Mouse (Mus musculus): ENCODE data around the gene Ltc4s. TPM values are rescaled to one million over a fixed set of nuclear protein-coding genes. Genes with fewer than 3 reads are reported as not detected.
A peak's percentile ranks its signal among the peaks of the same experiment; 100 is the strongest.

Gene Ltc4s
- total and polyA plus RNA-seq, 3 experiments, result 0.47 to 2.0 (median 1.4) TPM

DNA sequence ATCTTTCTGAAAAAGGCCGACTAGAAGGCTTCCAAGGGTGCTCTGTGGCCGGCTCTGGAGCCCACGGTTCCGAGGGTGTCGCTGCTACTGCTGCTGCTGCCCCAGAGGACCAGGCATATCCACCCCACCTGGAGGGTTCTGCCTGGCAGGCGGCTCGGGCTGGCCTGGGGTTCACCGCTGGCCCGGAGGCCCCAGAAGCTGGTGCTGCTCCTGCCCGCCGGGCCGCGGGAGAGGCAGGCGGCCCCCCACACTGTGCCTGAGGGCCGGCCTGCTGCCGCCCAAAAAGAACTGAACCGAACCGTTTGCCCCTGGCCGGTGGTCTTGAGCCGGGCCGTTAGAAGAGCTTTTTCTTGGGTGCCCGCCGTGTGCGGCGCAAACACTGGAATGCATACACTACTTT is 3.8 kb downstream of the Ltc4s start:
- no peak overlapping the region for H3K4me2 ChIP-seq (ENCODE audit: insufficient read depth, low read depth, poor library complexity, severe bottlenecking)
- H3K27me3 ChIP-seq (replicated peaks), result no peaks in the 10 kb centered on the region
- H3K9me3 ChIP-seq (replicated peaks; ENCODE audit: low read length), result no peaks in the 10 kb centered on the region
- in situ Hi-C loops (cut with MboI; ENCODE audit: low pct_ligation_motif_present, low pct_unique_long_range_greater_than_20kb, low sequenced_read_pairs), result no loop called here
- no peak overlapping the region for H3K9ac ChIP-seq (ENCODE audit: insufficient read depth, low read depth)
- dilution Hi-C loops (cut with MboI; ENCODE audit: extremely low pct_ligation_motif_present, extremely low pct_unique_long_range_greater_than_20kb, low sequenced_read_pairs), result no loop called here
- H3K79me2 ChIP-seq (replicated peaks; ENCODE audit: control insufficient read depth, extremely low read depth, insufficient read depth, poor library complexity, severe bottlenecking), result no peaks in the 10 kb centered on the region
- no peak for DNase-seq (ENCODE audit: extremely low read depth)
- TF ChIP-seq USF2 (conservative IDR thresholded peaks at IDR 0.05; ENCODE audit: low read depth, low read length) (no peak), ELF1 (IDR thresholded peaks at IDR 0.05; ENCODE audit: low read depth, low read length) (no peak), POLR2A (IDR thresholded peaks at IDR 0.05; ENCODE audit: low read depth, low read length) (no peak)
- H3K4me1 ChIP-seq (ENCODE audit: control insufficient read depth in 1 of 2, insufficient read depth in 2 of 2), result peaks cover 17 to 48% of the 10 kb centered on the region in 2 experiments
- no peak overlapping the region for H3K4me3 ChIP-seq (replicated peaks in 1 of 3; ENCODE audit: low read depth in 2 of 3, low read length in 2 of 3, poor library complexity in 1 of 3)
- H3K36me3 ChIP-seq (replicated peaks in 1 of 2; ENCODE audit: control insufficient read depth in 1 of 2, insufficient read depth in 1 of 2, low read length in 1 of 2), result peaks cover 42 to 62% of the 10 kb centered on the region in 2 experiments
- no peak overlapping the region for H3K27ac ChIP-seq (ENCODE audit: insufficient read depth, low read depth)

DNA sequence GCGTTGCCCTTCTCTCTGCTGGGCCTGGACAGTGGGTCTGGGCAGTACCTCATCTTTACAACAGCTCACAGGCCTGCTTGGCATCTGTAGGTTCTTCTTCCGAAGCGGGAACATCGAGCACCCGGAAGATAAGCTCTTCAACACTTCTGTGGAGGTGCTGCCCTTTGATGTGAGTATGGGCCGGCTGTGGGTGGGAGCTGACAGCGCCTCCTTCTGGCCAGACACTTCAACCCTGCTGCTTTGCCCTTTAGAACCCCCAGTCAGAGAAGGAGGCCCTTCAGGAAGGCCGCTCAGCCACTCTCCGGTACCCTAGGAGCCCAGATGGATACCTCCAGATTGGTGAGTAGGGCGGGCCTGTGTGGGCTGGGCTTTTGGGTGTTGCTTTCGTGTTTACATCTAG is 4.4 kb downstream of the Ltc4s start:
- dilution Hi-C loops (cut with MboI; ENCODE audit: extremely low pct_ligation_motif_present, extremely low pct_unique_long_range_greater_than_20kb, low sequenced_read_pairs) (no loop called here), in situ Hi-C loops (cut with MboI; ENCODE audit: low pct_ligation_motif_present, low pct_unique_long_range_greater_than_20kb, low sequenced_read_pairs) (no loop called here)
- Histone ChIP-seq H3K27me3 (replicated peaks) (no peaks in the 10 kb centered on the region), H3K9me3 (replicated peaks; ENCODE audit: low read length) (no peaks in the 10 kb centered on the region), H3K36me3 (replicated peaks in 1 of 2; ENCODE audit: control insufficient read depth in 1 of 2, insufficient read depth in 1 of 2, low read length in 1 of 2) (peaks cover 42 to 62% of the 10 kb centered on the region in 2 experiments), H3K4me3 (replicated peaks in 1 of 3; ENCODE audit: low read depth in 2 of 3, low read length in 2 of 3, poor library complexity in 1 of 3) (no peak overlapping the region), H3K79me2 (replicated peaks; ENCODE audit: control insufficient read depth, extremely low read depth, insufficient read depth, poor library complexity, severe bottlenecking) (no peaks in the 10 kb centered on the region), H3K27ac (ENCODE audit: insufficient read depth, low read depth) (no peak overlapping the region), H3K4me2 (ENCODE audit: insufficient read depth, low read depth, poor library complexity, severe bottlenecking) (no peak overlapping the region), H3K9ac (ENCODE audit: insufficient read depth, low read depth) (no peak overlapping the region), H3K4me1 (ENCODE audit: control insufficient read depth in 1 of 2, insufficient read depth in 2 of 2) (peaks cover 18 to 51% of the 10 kb centered on the region in 2 experiments)
- DNase-seq (ENCODE audit: extremely low read depth), result no peak
- TF ChIP-seq RAD21 (IDR thresholded peaks at IDR 0.05; ENCODE audit: low read depth, low read length) (peak; percentile 26), POLR2AphosphoS2 (IDR thresholded peaks at IDR 0.05; ENCODE audit: low read depth, low read length) (no peak), SMC3 (IDR thresholded peaks at IDR 0.05; ENCODE audit: low read depth, low read length) (peak; percentile 55), CTCF (conservative IDR thresholded peaks at IDR 0.05 in 1 of 2, IDR thresholded peaks at IDR 0.05 in 1 of 2; ENCODE audit: low read depth in 2 of 2, low read length in 2 of 2) (peak; percentile 23 to 65; a peak in 3 of 4 replicates)

DNA sequence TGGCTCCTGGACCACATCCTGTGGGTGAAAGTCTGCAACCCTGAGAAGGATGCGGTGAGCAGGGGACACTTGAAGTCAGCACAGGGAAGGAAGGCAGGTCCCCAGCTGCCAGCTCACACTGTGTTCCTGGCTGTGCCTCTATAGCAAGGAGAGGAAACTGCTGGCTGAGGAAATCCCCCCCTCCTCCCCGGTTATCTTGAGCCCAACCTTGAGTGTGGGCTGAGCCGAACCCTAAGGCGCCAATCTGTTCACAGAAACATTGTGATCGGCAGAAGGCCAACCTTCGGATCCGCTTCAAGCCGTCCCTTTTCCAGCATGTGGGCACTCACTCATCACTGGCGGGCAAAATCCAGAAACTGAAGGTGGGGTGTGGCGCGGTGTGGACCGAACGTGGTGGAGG is 5.4 kb downstream of the Ltc4s start:
- Histone ChIP-seq H3K27me3 (replicated peaks) (no peaks in the 10 kb centered on the region), H3K79me2 (replicated peaks; ENCODE audit: control insufficient read depth, extremely low read depth, insufficient read depth, poor library complexity, severe bottlenecking) (no peaks in the 10 kb centered on the region), H3K4me3 (replicated peaks in 1 of 3; ENCODE audit: low read depth in 2 of 3, low read length in 2 of 3, poor library complexity in 1 of 3) (no peak overlapping the region), H3K9me3 (replicated peaks; ENCODE audit: low read length) (no peaks in the 10 kb centered on the region), H3K4me1 (ENCODE audit: control insufficient read depth in 1 of 2, insufficient read depth in 2 of 2) (peaks cover 23 to 51% of the 10 kb centered on the region in 2 experiments), H3K4me2 (ENCODE audit: insufficient read depth, low read depth, poor library complexity, severe bottlenecking) (no peak overlapping the region), H3K27ac (ENCODE audit: insufficient read depth, low read depth) (no peak overlapping the region), H3K9ac (ENCODE audit: insufficient read depth, low read depth) (no peak overlapping the region), H3K36me3 (replicated peaks in 1 of 2; ENCODE audit: control insufficient read depth in 1 of 2, insufficient read depth in 1 of 2, low read length in 1 of 2) (peaks cover 42 to 69% of the 10 kb centered on the region in 2 experiments)
- no peak for TF ChIP-seq MAX (IDR thresholded peaks at IDR 0.05; ENCODE audit: low read length)
- no peak for TF ChIP-seq IRF4 (IDR thresholded peaks at IDR 0.05; ENCODE audit: low read depth, low read length)
- TF ChIP-seq ZKSCAN1 (IDR thresholded peaks at IDR 0.05; ENCODE audit: borderline replicate concordance, low read depth, low read length), result no peak
- no peak for TF ChIP-seq MAZ (IDR thresholded peaks at IDR 0.05; ENCODE audit: low read depth, low read length)
- TF ChIP-seq POLR2AphosphoS2 (IDR thresholded peaks at IDR 0.05; ENCODE audit: low read depth, low read length), result no peak
- no peak for TF ChIP-seq TBP (conservative IDR thresholded peaks at IDR 0.05; ENCODE audit: low read depth, low read length)
- no peak for TF ChIP-seq HCFC1 (IDR thresholded peaks at IDR 0.05; ENCODE audit: low read depth, low read length)
- no peak for TF ChIP-seq TCF12 (IDR thresholded peaks at IDR 0.05; ENCODE audit: low read depth, low read length)
- no peak for TF ChIP-seq CHD2 (IDR thresholded peaks at IDR 0.05; ENCODE audit: low read length)
- TF ChIP-seq ETS1 (conservative IDR thresholded peaks at IDR 0.05; ENCODE audit: low read depth, low read length), result no peak
- TF ChIP-seq RAD21 (IDR thresholded peaks at IDR 0.05; ENCODE audit: low read depth, low read length), result no peak
- no peak for TF ChIP-seq JUN (IDR thresholded peaks at IDR 0.05; ENCODE audit: insufficient read depth, low read depth, low read length)
- TF ChIP-seq USF1 (IDR thresholded peaks at IDR 0.05; ENCODE audit: low read depth, low read length), result no peak
- TF ChIP-seq UBTF (IDR thresholded peaks at IDR 0.05; ENCODE audit: low read depth, low read length), result no peak
- no peak for TF ChIP-seq SMC3 (IDR thresholded peaks at IDR 0.05; ENCODE audit: low read depth, low read length)
- no peak for TF ChIP-seq CHD1 (IDR thresholded peaks at IDR 0.05; ENCODE audit: low read depth, low read length)
- no peak for DNase-seq (ENCODE audit: extremely low read depth)
- dilution Hi-C loops (cut with MboI; ENCODE audit: extremely low pct_ligation_motif_present, extremely low pct_unique_long_range_greater_than_20kb, low sequenced_read_pairs), result no loop called here
- in situ Hi-C loops (cut with MboI; ENCODE audit: low pct_ligation_motif_present, low pct_unique_long_range_greater_than_20kb, low sequenced_read_pairs), result no loop called here
